Mouse (Mus musculus) embryonic fibroblast, embryonic 13.5 days (primary cell): Measurements from ENCODE around the gene Ncor2.

Source experiments
- CTCF ChIP-seq: IDR thresholded peaks from 2 replicates; pipeline ENCODE4 v1.5.1; 2011; ENCODE audit warnings: mild to moderate bottlenecking, control low read depth, low read length, moderate library complexity, borderline replicate concordance; ENCODE audit not compliant: insufficient read depth
- POLR2A ChIP-seq: IDR thresholded peaks from 2 replicates; pipeline ENCODE4 v1.6.1; 2011; ENCODE audit warnings: low read depth, mild to moderate bottlenecking, control low read depth, low read length, moderate library complexity

- TF ChIP-seq CTCF = no peak
- TF ChIP-seq POLR2A = no peak
These were observed 11.5 kb downstream of the Ncor2 start for GRCm38 (mm10) chr5:125167524-125167923.
